Mouse (Mus musculus) CH12.LX (cell line): ENCODE data around the gene Sipa1. TPM values are rescaled to one million over a fixed set of nuclear protein-coding genes. Genes with fewer than 3 reads are reported as not detected.

Experiments
- DNase-seq: peaks from one replicate; pipeline ENCODE4 v3.0.0-alpha.2; 2013; ENCODE audit errors: extremely low read depth
- H3K27ac ChIP-seq: 2 replicates; pipeline ENCODE4 v1.5.1; 2012; ENCODE audit warnings: low read depth, mild to moderate bottlenecking, control low read depth, moderate library complexity; ENCODE audit not compliant: insufficient read depth
- H3K27me3 ChIP-seq: replicated peaks from 2 replicates; pipeline ENCODE3; 2012; ENCODE audit warnings: inconsistent platforms
- H3K36me3 ChIP-seq, 2 experiments: replicated peaks in 1 of 2; 2 replicates each; pipeline versions ENCODE3 to v1.6.1; 2012; ENCODE audit warnings: inconsistent platforms in 1 of 2, low read length in 1 of 2, mild to moderate bottlenecking in 1 of 2, mixed read lengths in 1 of 2, moderate library complexity in 1 of 2; ENCODE audit not compliant: control insufficient read depth in 1 of 2, insufficient read depth in 1 of 2
- H3K4me1 ChIP-seq, 2 experiments: 2 replicates each; pipeline ENCODE4 v1.6.1; 2012; ENCODE audit warnings: inconsistent platforms in 1 of 2, moderate library complexity in 1 of 2; ENCODE audit not compliant: insufficient read depth in 2 of 2, control insufficient read depth in 1 of 2
- H3K4me2 ChIP-seq: 2 replicates; pipeline ENCODE4 v1.6.1; 2012; ENCODE audit warnings: low read depth, mild to moderate bottlenecking, control low read depth; ENCODE audit not compliant: poor library complexity, insufficient read depth, severe bottlenecking
- H3K4me3 ChIP-seq, 3 experiments: fragments of 150-350 bp in 1 of 3; sonication (generic) in 1 of 3; replicated peaks in 1 of 3; 2 replicates each; pipeline versions ENCODE3 to v1.5.1; 2011 to 2012; ENCODE audit warnings: low read depth in 2 of 3, low read length in 2 of 3, mild to moderate bottlenecking in 2 of 3, moderate library complexity in 2 of 3, control low read depth in 1 of 3, improper control_type of control experiment in 1 of 3, inconsistent platforms in 1 of 3, mixed read lengths in 1 of 3; ENCODE audit not compliant: poor library complexity in 1 of 3
- H3K79me2 ChIP-seq: replicated peaks from 2 replicates; pipeline ENCODE4 v1.6.1; 2012; ENCODE audit warnings: mild to moderate bottlenecking, moderate library complexity; ENCODE audit not compliant: control insufficient read depth, poor library complexity, insufficient read depth, severe bottlenecking; ENCODE audit errors: extremely low read depth
- H3K9ac ChIP-seq: 2 replicates; pipeline ENCODE4 v1.6.1; 2012; ENCODE audit warnings: low read depth, mild to moderate bottlenecking, control low read depth, moderate library complexity; ENCODE audit not compliant: insufficient read depth
- H3K9me3 ChIP-seq: replicated peaks from 2 replicates; pipeline ENCODE3; 2012; ENCODE audit warnings: low read length, inconsistent platforms, mixed read lengths
- BHLHE40 ChIP-seq: IDR thresholded peaks from 2 replicates; pipeline ENCODE4 v1.6.1; 2011; ENCODE audit warnings: mild to moderate bottlenecking, low read depth, low read length, improper control_type of control experiment
- CHD1 ChIP-seq: IDR thresholded peaks from 2 replicates; pipeline ENCODE4 v1.6.1; 2012; ENCODE audit warnings: low read depth, low read length, improper control_type of control experiment, inconsistent platforms
- CTCF ChIP-seq, 2 experiments: IDR thresholded peaks in 1 of 2; conservative IDR thresholded peaks in 1 of 2; 2 replicates each; pipeline ENCODE4 v1.5.1; 2011 to 2012; ENCODE audit warnings: low read depth in 2 of 2, low read length in 2 of 2, improper control_type of control experiment in 1 of 2, inconsistent platforms in 1 of 2, mild to moderate bottlenecking in 1 of 2, moderate library complexity in 1 of 2
- E2F4 ChIP-seq: IDR thresholded peaks from 2 replicates; pipeline ENCODE4 v1.6.1; 2011; ENCODE audit warnings: low read depth, low read length, improper control_type of control experiment; ENCODE audit not compliant: insufficient replicate concordance
- ELF1 ChIP-seq: IDR thresholded peaks from 2 replicates; pipeline ENCODE4 v1.6.1; 2014; ENCODE audit warnings: low read depth, mild to moderate bottlenecking, inconsistent platforms, low read length, improper control_type of control experiment
- GABPA ChIP-seq: IDR thresholded peaks from 2 replicates; pipeline ENCODE4 v1.6.1; 2012; ENCODE audit warnings: low read depth, low read length, improper control_type of control experiment, inconsistent platforms; ENCODE audit not compliant: insufficient replicate concordance
- HCFC1 ChIP-seq: IDR thresholded peaks from 2 replicates; pipeline ENCODE4 v1.6.1; 2012; ENCODE audit warnings: low read depth, mild to moderate bottlenecking, inconsistent platforms, low read length, improper control_type of control experiment
- JUN ChIP-seq: IDR thresholded peaks from 2 replicates; pipeline ENCODE4 v1.6.1; 2011; ENCODE audit warnings: low read depth, mild to moderate bottlenecking, low read length, improper control_type of control experiment, moderate library complexity; ENCODE audit not compliant: insufficient read depth
- KAT2A ChIP-seq: IDR thresholded peaks from 2 replicates; pipeline ENCODE4 v1.6.1; 2012; ENCODE audit warnings: low read length, improper control_type of control experiment, inconsistent platforms; ENCODE audit not compliant: insufficient replicate concordance
- MAFK ChIP-seq: IDR thresholded peaks from 2 replicates; pipeline ENCODE4 v1.6.1; 2011; ENCODE audit warnings: low read length, improper control_type of control experiment; ENCODE audit not compliant: insufficient replicate concordance
- MAZ ChIP-seq: IDR thresholded peaks from 2 replicates; pipeline ENCODE4 v1.6.1; 2012; ENCODE audit warnings: low read depth, mild to moderate bottlenecking, inconsistent platforms, low read length, improper control_type of control experiment, moderate library complexity
- MEF2A ChIP-seq: IDR thresholded peaks from 2 replicates; pipeline ENCODE4 v1.6.1; 2014; ENCODE audit warnings: low read depth, mild to moderate bottlenecking, inconsistent platforms, low read length, improper control_type of control experiment, borderline replicate concordance
- MXI1 ChIP-seq: IDR thresholded peaks from 2 replicates; pipeline ENCODE4 v1.6.1; 2011; ENCODE audit warnings: mild to moderate bottlenecking, low read depth, low read length, improper control_type of control experiment
- MYC ChIP-seq: IDR thresholded peaks from 2 replicates; pipeline ENCODE4 v1.6.1; 2011; ENCODE audit warnings: low read depth, mild to moderate bottlenecking, improper control_type of control experiment, low read length
- POLR2A ChIP-seq: IDR thresholded peaks from 2 replicates; pipeline ENCODE4 v1.6.1; 2011; ENCODE audit warnings: low read depth, mild to moderate bottlenecking, improper control_type of control experiment, low read length
- POLR2AphosphoS2 ChIP-seq: IDR thresholded peaks from 2 replicates; pipeline ENCODE4 v1.6.1; 2011; ENCODE audit warnings: low read depth, low read length, improper control_type of control experiment
- RCOR1 ChIP-seq: conservative IDR thresholded peaks from 2 replicates; pipeline ENCODE4 v1.6.1; 2012; ENCODE audit warnings: low read depth, mild to moderate bottlenecking, inconsistent platforms, low read length, improper control_type of control experiment
- SIN3A ChIP-seq: IDR thresholded peaks from 2 replicates; pipeline ENCODE4 v1.6.1; 2012; ENCODE audit warnings: low read length, improper control_type of control experiment, inconsistent platforms
- TBP ChIP-seq: conservative IDR thresholded peaks from 2 replicates; pipeline ENCODE4 v1.6.1; 2011; ENCODE audit warnings: low read depth, low read length, improper control_type of control experiment
- TCF12 ChIP-seq: IDR thresholded peaks from 2 replicates; pipeline ENCODE4 v1.6.1; 2014; ENCODE audit warnings: low read depth, mild to moderate bottlenecking, inconsistent platforms, low read length, improper control_type of control experiment
- UBTF ChIP-seq: IDR thresholded peaks from 2 replicates; pipeline ENCODE4 v1.6.1; 2012; ENCODE audit warnings: low read depth, mild to moderate bottlenecking, inconsistent platforms, low read length, improper control_type of control experiment, moderate library complexity
- USF1 ChIP-seq: IDR thresholded peaks from 2 replicates; pipeline ENCODE4 v1.6.1; 2014; ENCODE audit warnings: low read depth, mild to moderate bottlenecking, inconsistent platforms, low read length, improper control_type of control experiment
- USF2 ChIP-seq: conservative IDR thresholded peaks from 2 replicates; pipeline ENCODE4 v1.6.1; 2011; ENCODE audit warnings: low read depth, low read length, improper control_type of control experiment
- ZC3H11A ChIP-seq: IDR thresholded peaks from 2 replicates; pipeline ENCODE4 v1.6.1; 2012; ENCODE audit warnings: low read depth, mild to moderate bottlenecking, inconsistent platforms, low read length, improper control_type of control experiment
- ZKSCAN1 ChIP-seq: IDR thresholded peaks from 2 replicates; pipeline ENCODE4 v1.6.1; 2012; ENCODE audit warnings: low read depth, inconsistent platforms, low read length, improper control_type of control experiment, borderline replicate concordance
- ZMIZ1 ChIP-seq: IDR thresholded peaks from 2 replicates; pipeline ENCODE4 v1.6.1; 2012; ENCODE audit warnings: low read depth, mild to moderate bottlenecking, inconsistent platforms, low read length, improper control_type of control experiment
- ZNF384 ChIP-seq: IDR thresholded peaks from 2 replicates; pipeline ENCODE4 v1.6.1; 2012; ENCODE audit warnings: low read depth, low read length, improper control_type of control experiment, inconsistent platforms
- dilution Hi-C: fragments of 300-500 bp; cut with MboI; formaldehyde crosslinking; loops from 2 replicates; pipeline ENCODE4 v1.14.3; 2020; ENCODE audit warnings: low sequenced_read_pairs; ENCODE audit not compliant: extremely low pct_unique_long_range_greater_than_20kb, extremely low pct_ligation_motif_present
- in situ Hi-C: fragments of 300-500 bp; cut with MboI; formaldehyde crosslinking; loops from 3 replicates; pipeline ENCODE4 v1.14.3; 2019; ENCODE audit warnings: low sequenced_read_pairs, low pct_ligation_motif_present, low pct_unique_long_range_greater_than_20kb, mixed read lengths
- polyA plus RNA-seq: library from polyadenylated mRNA; unstranded; fragments of >175 nt; gene quantifications from 2 replicates; pipeline ENCODE4 v1.2.1, GENCODE M21; 2012; ENCODE audit warnings: low read depth; ENCODE audit not compliant: insufficient read length
- total RNA-seq, 2 experiments: library from RNA; depleted of rRNA; stranded (reverse); fragments of 300-350 nt in 1 of 2; fragments of >200 nt in 1 of 2; gene quantifications; 2 replicates each; pipeline ENCODE4 v1.2.3; 2012 to 2014

Gene Sipa1
- total and polyA plus RNA-seq, 3 experiments, result 17.6 to 54.6 (median 51.1) TPM

GRCm38 (mm10) chr19:5629907-5630306 lies 33.6 kb downstream of the Sipa1 start:
- Histone ChIP-seq H3K9me3 (peaks cover 4% of the 10 kb centered on the region), H3K27ac (no peak overlapping the region), H3K4me3 (no peak overlapping the region), H3K4me2 (no peak overlapping the region), H3K36me3 (no peaks in the 10 kb centered on the region), H3K79me2 (no peaks in the 10 kb centered on the region), H3K4me1 (peaks cover 0 to 13% of the 10 kb centered on the region in 2 experiments; a peak in 2 of 4 replicates), H3K9ac (no peak overlapping the region), H3K27me3 (no peaks in the 10 kb centered on the region)
- TF ChIP-seq CTCF (conservative IDR thresholded peaks at IDR 0.05 in 1 of 2, IDR thresholded peaks at IDR 0.05 in 1 of 2; ENCODE audit: low read depth in 2 of 2, low read length in 2 of 2) (no peak), UBTF (no peak), ZC3H11A (no peak), HCFC1 (no peak), POLR2AphosphoS2 (no peak), ZMIZ1 (no peak), TBP (no peak), USF1 (no peak), CHD1 (no peak), USF2 (no peak), MAFK (no peak), ZKSCAN1 (no peak), MEF2A (no peak), RCOR1 (no peak), MAZ (no peak), KAT2A (no peak), E2F4 (no peak), SIN3A (no peak), MXI1 (no peak), ELF1 (no peak)
- in situ Hi-C loops, result no loop called here
- dilution Hi-C loops, result no loop called here
- no peak for DNase-seq

- TF ChIP-seq ZKSCAN1, result no peak
- no peak for TF ChIP-seq E2F4
- no peak for TF ChIP-seq POLR2AphosphoS2
- no peak for TF ChIP-seq HCFC1
- no peak for TF ChIP-seq UBTF
- no peak for TF ChIP-seq JUN
- TF ChIP-seq POLR2A, result no peak
- TF ChIP-seq GABPA, result no peak
- no peak for TF ChIP-seq TCF12
- TF ChIP-seq ZNF384, result no peak
- no peak for TF ChIP-seq BHLHE40
- TF ChIP-seq MYC, result no peak
- TF ChIP-seq, all 38 proteins: peak for 0
- no peaks in the 10 kb centered on the region for H3K36me3 ChIP-seq
- dilution Hi-C loops, result no loop called here
- no peak overlapping the region for H3K9ac ChIP-seq
- peaks cover 4% of the 10 kb centered on the region for H3K9me3 ChIP-seq
- no peaks in the 10 kb centered on the region for H3K27me3 ChIP-seq
- H3K27ac ChIP-seq, result no peak overlapping the region
- no peak overlapping the region for H3K4me3 ChIP-seq
- H3K4me1 ChIP-seq, result peaks cover 0 to 4% of the 10 kb centered on the region in 2 experiments; a peak in 1 of 4 replicates
- no peaks in the 10 kb centered on the region for H3K79me2 ChIP-seq
- DNase-seq, result no peak
- in situ Hi-C loops, result no loop called here
- no peak overlapping the region for H3K4me2 ChIP-seq
Measured at GRCm38 (mm10) chr19:5625311-5625710, 38.2 kb downstream of the Sipa1 start.
